Mouse (Mus musculus) c-Kit-positive CD71-positive TER-119-negative erythroid progenitor cells, embryonic 14.5 days (primary cell): ENCODE measurements around the gene Slc13a4.

Experiments used
- DNase-seq: peaks from one replicate; pipeline ENCODE4 v3.0.0-alpha.2; 2013; ENCODE audit warnings: low read depth

Gene Slc13a4

GRCm38 (mm10) chr6:35302581-35302980, 5.3 kb downstream of the Slc13a4 start:
- no peak for DNase-seq

GRCm38 (mm10) chr6:35298323-35298722, 9.6 kb downstream of the Slc13a4 start:
- no peak for DNase-seq

- DNase-seq = no peak
Observed at GRCm38 (mm10) chr6:35297516-35298227, 10.3 kb downstream of the Slc13a4 start.

- no peak for DNase-seq
Observed at GRCm38 (mm10) chr6:35297001-35297400, 10.9 kb downstream of the Slc13a4 start.

GRCm38 (mm10) chr6:35294964-35295363, 13.0 kb downstream of the Slc13a4 start:
- no peak for DNase-seq

GRCm38 (mm10) chr6:35289676-35290075, 18.3 kb downstream of the Slc13a4 start:
- DNase-seq = no peak

- no peak for DNase-seq
Observed at GRCm38 (mm10) chr6:35288920-35289319, 19.0 kb downstream of the Slc13a4 start.

- DNase-seq = no peak
Observed at GRCm38 (mm10) chr6:35288114-35288761, 19.7 kb downstream of the Slc13a4 start.

- no peak for DNase-seq
Observed at GRCm38 (mm10) chr6:35279306-35279705, 28.6 kb downstream of the Slc13a4 start.

GRCm38 (mm10) chr6:35277903-35278587, 29.9 kb downstream of the Slc13a4 start:
- DNase-seq = no peak

GRCm38 (mm10) chr6:35273391-35274082, 34.4 kb downstream of the Slc13a4 start:
- no peak for DNase-seq

- DNase-seq = no peak
Observed at GRCm38 (mm10) chr6:35271868-35272765, 35.8 kb downstream of the Slc13a4 start.

- no peak for DNase-seq
Observed at GRCm38 (mm10) chr6:35271094-35271855, 36.7 kb downstream of the Slc13a4 start.

- DNase-seq = no peak
Observed at GRCm38 (mm10) chr6:35269643-35270042, 38.3 kb downstream of the Slc13a4 start.

- DNase-seq = no peak
Observed at GRCm38 (mm10) chr6:35268711-35269110, 39.2 kb downstream of the Slc13a4 start.

- no peak for DNase-seq
Observed at GRCm38 (mm10) chr6:35265580-35266278, 42.2 kb downstream of the Slc13a4 start.

- no peak for DNase-seq
Observed at GRCm38 (mm10) chr6:35260531-35260930, 47.4 kb downstream of the Slc13a4 start.

GRCm38 (mm10) chr6:35259526-35259925, 48.4 kb downstream of the Slc13a4 start:
- DNase-seq = no peak

- DNase-seq = no peak
Observed at GRCm38 (mm10) chr6:35258922-35259321, 49.0 kb downstream of the Slc13a4 start.

- DNase-seq = no peak
Observed at GRCm38 (mm10) chr6:35257626-35258190, 50.2 kb downstream of the Slc13a4 start.
